Mouse (Mus musculus): ENCODE measurements around the gene Pde1c. TPM values are rescaled to one million over a fixed set of nuclear protein-coding genes. Genes with fewer than 3 reads are reported as not detected.

The Pde1c gene
- total RNA-seq, 2 experiments from 2014 or later, result 0.59 to 0.90 TPM

DNA sequence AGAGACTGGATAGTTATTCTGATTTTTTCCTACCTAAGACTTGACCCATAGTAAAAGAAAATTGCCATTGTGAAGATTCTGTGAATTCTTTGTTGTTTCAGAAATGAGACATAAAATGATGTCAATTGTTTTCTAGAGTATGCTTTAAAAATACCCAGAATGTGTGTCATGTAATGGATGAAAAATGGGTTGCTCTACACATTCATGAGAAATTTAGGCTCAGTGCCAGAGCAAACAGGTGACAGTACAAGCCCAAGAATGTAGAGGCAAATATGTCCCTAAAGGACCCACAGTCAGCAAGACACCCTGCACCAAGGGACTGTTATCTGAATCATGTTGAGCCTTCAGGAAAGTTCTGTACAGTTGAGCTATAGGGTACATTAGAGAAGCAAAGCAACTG is 500.4 kb downstream of the Pde1c start:
- DNase-seq, result no peak

GRCm38 (mm10) chr6:56066632-56067282 is 502.1 kb downstream of the Pde1c start:
- DNase-seq, result no peak

DNA sequence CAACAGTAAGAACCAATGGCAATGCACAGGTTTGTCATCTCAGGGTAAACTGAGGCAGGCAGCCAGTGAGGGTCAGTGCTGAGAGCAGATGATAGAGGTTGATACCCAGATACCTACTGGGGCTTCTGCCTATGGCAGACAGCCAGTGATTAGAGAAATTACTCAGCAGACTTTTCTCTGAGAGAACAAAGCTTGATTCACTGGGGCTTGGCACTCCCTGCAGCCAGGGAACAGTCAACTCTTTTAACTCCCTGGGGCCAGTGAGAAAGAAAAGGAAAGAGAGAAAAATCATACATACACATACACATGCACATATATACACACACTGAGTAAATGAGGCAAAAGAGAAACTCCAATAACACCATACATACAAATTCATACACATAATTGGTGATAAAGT is 505.2 kb downstream of the Pde1c start:
- no peak for DNase-seq

- DNase-seq, result no peak
These were observed 519.8 kb downstream of the Pde1c start for GRCm38 (mm10) chr6:56049104-56049503.

DNA sequence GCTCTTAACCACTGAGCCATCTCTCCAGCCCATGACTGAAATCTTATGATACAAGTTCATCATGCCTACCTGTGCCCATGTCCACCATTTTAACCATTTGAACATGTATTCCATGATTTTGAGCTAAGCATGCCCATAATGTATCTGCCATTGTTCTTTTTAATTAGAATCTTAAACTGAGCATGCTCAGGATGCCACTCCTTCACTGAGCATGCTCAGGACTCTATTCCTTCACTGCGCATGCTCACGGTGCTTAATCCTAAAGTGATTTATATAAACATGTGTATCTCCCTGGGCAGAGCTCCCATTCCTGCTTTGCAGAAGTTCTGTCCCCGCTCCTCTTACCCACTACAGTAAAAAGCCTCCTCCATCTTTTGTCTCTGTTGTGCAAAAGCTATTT is 520.3 kb downstream of the Pde1c start:
- DNase-seq, result no peak

GRCm38 (mm10) chr6:56044716-56045115 is 524.2 kb downstream of the Pde1c start:
- no peak for DNase-seq

- DNase-seq, result no peak
These were observed 524.6 kb downstream of the Pde1c start for GRCm38 (mm10) chr6:56044270-56044669.

GRCm38 (mm10) chr6:56039476-56040055 is 529.3 kb downstream of the Pde1c start:
- DNase-seq, result no peak

DNA sequence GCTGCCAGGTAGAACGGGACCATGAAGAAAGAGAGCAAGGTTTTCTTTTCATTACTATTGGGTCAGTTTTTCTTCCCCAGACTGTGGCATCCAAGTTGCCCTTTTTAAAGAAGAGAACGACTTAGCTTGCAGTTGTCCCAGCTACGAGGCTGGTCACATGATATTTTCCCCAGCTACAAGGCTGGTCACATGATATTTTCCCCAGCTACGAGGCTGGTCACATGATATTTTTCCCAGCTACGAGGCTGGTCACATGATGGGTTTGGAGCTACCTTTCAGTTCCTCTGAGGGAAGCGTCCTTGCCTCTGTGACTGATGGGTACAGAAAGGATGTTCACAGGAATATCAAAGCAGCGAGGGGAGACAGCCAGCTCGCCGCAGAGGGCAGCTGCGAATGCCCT is 533.8 kb downstream of the Pde1c start:
- no peak for DNase-seq

DNA sequence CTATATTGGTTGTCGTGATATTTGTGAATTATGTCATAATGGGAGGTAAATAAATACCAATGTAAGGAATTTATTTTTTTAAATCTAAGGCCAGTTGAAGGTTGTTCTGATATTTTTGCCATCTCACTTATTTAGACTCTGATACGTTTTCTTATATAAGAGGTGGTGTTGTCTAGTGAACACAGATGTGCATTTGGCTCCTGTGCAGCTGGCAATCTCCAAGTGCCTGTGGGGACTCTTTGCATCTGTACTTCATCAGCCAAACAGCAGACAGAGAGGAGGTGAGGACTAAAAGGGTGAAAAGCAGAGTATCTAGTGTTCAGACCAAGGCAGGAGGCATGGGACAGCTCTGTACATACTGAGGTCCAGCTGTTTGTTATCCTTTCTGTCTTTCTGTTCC is 536.7 kb downstream of the Pde1c start:
- peak; percentile 10 for DNase-seq

GRCm38 (mm10) chr6:56029986-56030385 is 538.9 kb downstream of the Pde1c start:
- no peak for DNase-seq

GRCm38 (mm10) chr6:56027966-56028365 is 540.9 kb downstream of the Pde1c start:
- no peak for DNase-seq

- DNase-seq, result no peak
These were observed 541.6 kb downstream of the Pde1c start for GRCm38 (mm10) chr6:56027318-56027717.

GRCm38 (mm10) chr6:56025533-56025932 is 543.4 kb downstream of the Pde1c start:
- DNase-seq, result no peak

Small RNAs within 50 kb of the gene (microRNA-seq; reads per million reads assigned to microRNA genes)
- 0 reads per million in 2 experiments for gene Gm44413 (ENCODE audit: borderline replicate concordance in 2 of 2)

Other genes with a start within 250 kb of the Pde1c start
- 10 to 100 TPM; 13.2 to 13.9 TPM for gene Lsm5, start 135.6 kb upstream of the Pde1c start, total RNA-seq (2021)
- gene Avl9, start 145.8 kb upstream of the Pde1c start, total RNA-seq (2021), result 1 to 10 TPM; 4.4 to 4.8 TPM
- gene Kbtbd2, start 228.7 kb upstream of the Pde1c start, total RNA-seq (2021), result 10 to 100 TPM; 18.9 to 21.4 TPM